Comparison of ENCODE assay signal across 8 mouse cellular contexts in genomic region chr9:119982956-119983551, GRCm38 (mm10). TPM values are rescaled to one million over a fixed set of nuclear protein-coding genes. Genes with fewer than 3 reads are reported as not detected.
A peak's percentile ranks its signal among the peaks of the same experiment; 100 is the strongest.
DNase-seq lines count a peak whose midpoint lies in the region; ATAC-seq and TF ChIP-seq lines count a peak whose summit lies in the region.

No protein-coding gene starts in this region.

- peak overlapping the region; percentile 96 for H3K27ac ChIP-seq in layer of hippocampus, adult 2 months
- no peak overlapping the region for H3K27ac ChIP-seq in forebrain, embryonic 12.5 days
- H3K27ac ChIP-seq in hindbrain, embryonic 11.5 days (ENCODE audit: low read depth, low read length) = no peak overlapping the region
- H3K27ac ChIP-seq in limb, embryonic 15.5 days = peak overlapping the region; percentile 89
- H3K27ac ChIP-seq in midbrain, embryonic 16.5 days (ENCODE audit: low read length) = no peak overlapping the region

- peak overlapping the region; percentile 80 for H3K4me3 ChIP-seq in layer of hippocampus, adult 2 months
- H3K4me3 ChIP-seq in forebrain, embryonic 12.5 days (replicated peaks) = peak overlapping the region; percentile 59
- peak overlapping the region; percentile 51 for H3K4me3 ChIP-seq in hindbrain, embryonic 11.5 days (ENCODE audit: low read depth, low read length)
- peak overlapping the region; percentile 75 for H3K4me3 ChIP-seq in limb, embryonic 15.5 days
- peak overlapping the region; percentile 64 for H3K4me3 ChIP-seq in midbrain, embryonic 16.5 days (ENCODE audit: low read depth, low read length)

- H3K9ac ChIP-seq in forebrain, embryonic 12.5 days = peak overlapping the region; percentile 57
- H3K9ac ChIP-seq in hindbrain, embryonic 11.5 days (ENCODE audit: low read depth, low read length) = peak overlapping the region; percentile 44
- H3K9ac ChIP-seq in limb, embryonic 15.5 days = peak overlapping the region; percentile 65
- H3K9ac ChIP-seq in midbrain, embryonic 16.5 days (ENCODE audit: low read depth, low read length) = peak overlapping the region; percentile 64

- H3K27me3 ChIP-seq in forebrain, embryonic 12.5 days = peaks cover 32% of the 10 kb centered on the region
- H3K27me3 ChIP-seq in hindbrain, embryonic 11.5 days (ENCODE audit: control insufficient read depth, insufficient read depth, low read length) = peaks cover 10% of the 10 kb centered on the region
- no peaks in the 10 kb centered on the region for H3K27me3 ChIP-seq in limb, embryonic 15.5 days
- H3K27me3 ChIP-seq in midbrain, embryonic 16.5 days (ENCODE audit: control insufficient read depth, insufficient read depth, low read depth, low read length) = peaks cover 14% of the 10 kb centered on the region

- H3K36me3 ChIP-seq in forebrain, embryonic 12.5 days (replicated peaks) = no peaks in the 10 kb centered on the region
- H3K36me3 ChIP-seq in hindbrain, embryonic 11.5 days (ENCODE audit: control insufficient read depth, insufficient read depth, low read length) = no peaks in the 10 kb centered on the region
- no peaks in the 10 kb centered on the region for H3K36me3 ChIP-seq in limb, embryonic 15.5 days
- no peaks in the 10 kb centered on the region for H3K36me3 ChIP-seq in midbrain, embryonic 16.5 days (ENCODE audit: control insufficient read depth, insufficient read depth, low read length)

- peaks cover 54% of the 10 kb centered on the region for H3K4me1 ChIP-seq in forebrain, embryonic 12.5 days
- H3K4me1 ChIP-seq in hindbrain, embryonic 11.5 days (replicated peaks; ENCODE audit: control insufficient read depth, insufficient read depth, low read length) = peaks cover 30% of the 10 kb centered on the region
- peaks cover 62% of the 10 kb centered on the region for H3K4me1 ChIP-seq in limb, embryonic 15.5 days
- peaks cover 25% of the 10 kb centered on the region for H3K4me1 ChIP-seq in midbrain, embryonic 16.5 days (ENCODE audit: control insufficient read depth, insufficient read depth, low read length)

- WGBS in forebrain, embryonic 12.5 days = 0% methylated on average over 44 of the region's 48 CpGs
- WGBS in hindbrain, embryonic 11.5 days = under 1% methylated on average over 46 of the region's 48 CpGs
- under 1% methylated on average over 45 of the region's 48 CpGs for WGBS in limb, embryonic 15.5 days
- WGBS in midbrain, embryonic 16.5 days = 0% methylated on average over 46 of the region's 48 CpGs

- ATAC-seq in forebrain, embryonic 12.5 days (ENCODE audit: low FRiP score) = no peak
- ATAC-seq in hindbrain, embryonic 11.5 days (ENCODE audit: low FRiP score) = peak; percentile 8
- no peak for ATAC-seq in limb, embryonic 15.5 days (ENCODE audit: insufficient number of reproducible peaks, low FRiP score, low TSS enrichment, low read depth)
- ATAC-seq in midbrain, embryonic 16.5 days = 0 out of 2 replicates have a peak, but pooled peaks have one; percentile 5

- no peak for DNase-seq in layer of hippocampus, adult 2 months (ENCODE audit: low spot score in 2 of 2)
- DNase-seq in layer of hippocampus, adult 8-10 months (ENCODE audit: low spot score in 2 of 2) = no peak
- peak; percentile 89 for DNase-seq in adrenal gland, adult 2 months
- peak; percentile 36 for DNase-seq in hindbrain, embryonic 11.5 days (ENCODE audit: low spot score)
- DNase-seq in thymus, postnatal 14 days = peak; percentile 88

- peak overlapping the region; percentile 87 for H3K4me2 ChIP-seq in forebrain, embryonic 12.5 days
- peak overlapping the region; percentile 93 for H3K4me2 ChIP-seq in hindbrain, embryonic 11.5 days (replicated peaks; ENCODE audit: low read depth, low read length)
- peak overlapping the region; percentile 98 for H3K4me2 ChIP-seq in limb, embryonic 15.5 days
- H3K4me2 ChIP-seq in midbrain, embryonic 16.5 days (ENCODE audit: low read length) = peak overlapping the region; percentile 87

- TF ChIP-seq CTCF in layer of hippocampus, adult 2 months (conservative IDR thresholded peaks at IDR 0.05) = no peak

- H3K9me3 ChIP-seq in forebrain, embryonic 12.5 days = no peaks in the 10 kb centered on the region
- H3K9me3 ChIP-seq in hindbrain, embryonic 11.5 days (ENCODE audit: control insufficient read depth, low read length) = no peaks in the 10 kb centered on the region
- H3K9me3 ChIP-seq in limb, embryonic 15.5 days = no peaks in the 10 kb centered on the region
- no peaks in the 10 kb centered on the region for H3K9me3 ChIP-seq in midbrain, embryonic 16.5 days (replicated peaks; ENCODE audit: control insufficient read depth, low read length, poor library complexity, severe bottlenecking)

RNA-seq across cellular contexts. Expression of gene Csrnp1, which starts 1.4 kb away (rescaled TPM):
- 10 to 100 TPM; 13.7 TPM for total RNA-seq in layer of hippocampus, adult 2 months (2021)
- 10 to 100 TPM; 12.1 to 24.1 (median 14.6) TPM for total RNA-seq in layer of hippocampus, adult 8-10 months (2022)
- 10 to 100 TPM; 18.7 to 26.5 TPM for total RNA-seq in adrenal gland, adult 2 months (2021)
- polyA plus RNA-seq in adrenal gland, adult 2 months (2012; rRNA removed) = 45.6 and 51.3 TPM in 2 replicates
- polyA plus RNA-seq in forebrain, embryonic 12.5 days (2016; fragmentation: Nextera tagmentation; extraction: Ambion mirVana) = 1.7 and 2.2 TPM in 2 replicates
- 0.62 and 1.3 TPM in 2 replicates for polyA plus RNA-seq in hindbrain, embryonic 11.5 days (2014; fragmentation: Nextera tagmentation; extraction: Ambion mirVana)
- 8.3 and 9.1 TPM in 2 replicates for polyA plus RNA-seq in limb, embryonic 15.5 days (2015; fragmentation: Nextera tagmentation; extraction: Ambion mirVana)
- 0.75 and 1.0 TPM in 2 replicates for polyA plus RNA-seq in midbrain, embryonic 16.5 days (2015; fragmentation: Nextera tagmentation; extraction: Ambion mirVana)

RNA-seq across cellular contexts. Expression of gene Xirp1, which starts 40.3 kb away (rescaled TPM):
- under 1 TPM; 0.10 to 0.23 TPM for total RNA-seq in layer of hippocampus, adult 2 months (2021)
- under 1 TPM; 0.06 to 0.25 (median 0.10) TPM for total RNA-seq in layer of hippocampus, adult 8-10 months (2022)
- under 1 TPM; 0.37 to 0.48 TPM for total RNA-seq in adrenal gland, adult 2 months (2021)
- 0.03 and 0.04 TPM in 2 replicates for polyA plus RNA-seq in adrenal gland, adult 2 months (2012; rRNA removed)
- 0.04 TPM in 1 of 2 replicates, not detected in the other for polyA plus RNA-seq in forebrain, embryonic 12.5 days (2016; fragmentation: Nextera tagmentation; extraction: Ambion mirVana)
- 0.04 TPM in 1 of 2 replicates, not detected in the other for polyA plus RNA-seq in hindbrain, embryonic 11.5 days (2014; fragmentation: Nextera tagmentation; extraction: Ambion mirVana)
- polyA plus RNA-seq in limb, embryonic 15.5 days (2015; fragmentation: Nextera tagmentation; extraction: Ambion mirVana) = 1.2 and 4.8 TPM in 2 replicates
- polyA plus RNA-seq in midbrain, embryonic 16.5 days (2015; fragmentation: Nextera tagmentation; extraction: Ambion mirVana) = not detected in 2 replicates

RNA-seq across cellular contexts. Expression of gene Ttc21a, which starts 45.6 kb away (rescaled TPM):
- under 1 TPM; 0.49 to 0.92 TPM for total RNA-seq in layer of hippocampus, adult 2 months (2021)
- total RNA-seq in layer of hippocampus, adult 8-10 months (2022) = 1 to 10 TPM; 1.2 to 2.8 (median 1.4) TPM
- under 1 TPM in 1 of 2 experiments, not detected in 1; 0.17 TPM for total RNA-seq in adrenal gland, adult 2 months (2021)
- polyA plus RNA-seq in adrenal gland, adult 2 months (2012; rRNA removed) = 0.04 TPM in 2 replicates
- polyA plus RNA-seq in forebrain, embryonic 12.5 days (2016; fragmentation: Nextera tagmentation; extraction: Ambion mirVana) = 0.24 and 0.36 TPM in 2 replicates
- polyA plus RNA-seq in hindbrain, embryonic 11.5 days (2014; fragmentation: Nextera tagmentation; extraction: Ambion mirVana) = 0.23 and 0.60 TPM in 2 replicates
- polyA plus RNA-seq in limb, embryonic 15.5 days (2015; fragmentation: Nextera tagmentation; extraction: Ambion mirVana) = 0.09 and 0.13 TPM in 2 replicates
- 1.0 and 1.3 TPM in 2 replicates for polyA plus RNA-seq in midbrain, embryonic 16.5 days (2015; fragmentation: Nextera tagmentation; extraction: Ambion mirVana)

RNA-seq across cellular contexts. Expression of gene Gorasp1, which starts 45.7 kb away (rescaled TPM):
- 10 to 100 TPM; 33.1 to 40.8 TPM for total RNA-seq in layer of hippocampus, adult 2 months (2021)
- total RNA-seq in layer of hippocampus, adult 8-10 months (2022) = 10 to 100 TPM; 30.5 to 35.7 (median 34.1) TPM
- 10 to 100 TPM; 15.1 to 31.9 TPM for total RNA-seq in adrenal gland, adult 2 months (2021)
- polyA plus RNA-seq in adrenal gland, adult 2 months (2012; rRNA removed) = 26.6 and 30.5 TPM in 2 replicates
- 23.1 and 27.7 TPM in 2 replicates for polyA plus RNA-seq in forebrain, embryonic 12.5 days (2016; fragmentation: Nextera tagmentation; extraction: Ambion mirVana)
- 17.3 and 18.5 TPM in 2 replicates for polyA plus RNA-seq in hindbrain, embryonic 11.5 days (2014; fragmentation: Nextera tagmentation; extraction: Ambion mirVana)
- 35.5 and 35.8 TPM in 2 replicates for polyA plus RNA-seq in limb, embryonic 15.5 days (2015; fragmentation: Nextera tagmentation; extraction: Ambion mirVana)
- polyA plus RNA-seq in midbrain, embryonic 16.5 days (2015; fragmentation: Nextera tagmentation; extraction: Ambion mirVana) = 27.3 and 29.2 TPM in 2 replicates

Comparison
In these comparisons a context has a peak if more than half of its experiments do, and no peak if none do; other contexts are left out.
1. DNase-seq: peak in adrenal gland, adult 2 months (single experiment), hindbrain, embryonic 11.5 days (single experiment) and thymus, postnatal 14 days (single experiment); none in layer of hippocampus, adult 2 months (0 of 2) and layer of hippocampus, adult 8-10 months (0 of 2).
2. H3K27ac ChIP-seq: peak in layer of hippocampus, adult 2 months (single experiment) and limb, embryonic 15.5 days (single experiment); none in forebrain, embryonic 12.5 days (single experiment), hindbrain, embryonic 11.5 days (single experiment) and midbrain, embryonic 16.5 days (single experiment).
3. ATAC-seq: peak in hindbrain, embryonic 11.5 days (single experiment) and midbrain, embryonic 16.5 days (single experiment); none in forebrain, embryonic 12.5 days (single experiment) and limb, embryonic 15.5 days (single experiment).
4. Peak in every context shown above with its lines, with median percentiles within 50 percentile points of each other: H3K4me3 ChIP-seq, H3K4me2 ChIP-seq and H3K9ac ChIP-seq.